Mouse (Mus musculus) MEL-GATA-1-ER (cell line): ENCODE data around the gene Dok5.

Experiments
- DNase-seq: peaks from one replicate; pipeline ENCODE4 v3.0.0-alpha.2; 2012; ENCODE audit warnings: low read depth; ENCODE audit errors: extremely low read depth

Gene Dok5

DNA sequence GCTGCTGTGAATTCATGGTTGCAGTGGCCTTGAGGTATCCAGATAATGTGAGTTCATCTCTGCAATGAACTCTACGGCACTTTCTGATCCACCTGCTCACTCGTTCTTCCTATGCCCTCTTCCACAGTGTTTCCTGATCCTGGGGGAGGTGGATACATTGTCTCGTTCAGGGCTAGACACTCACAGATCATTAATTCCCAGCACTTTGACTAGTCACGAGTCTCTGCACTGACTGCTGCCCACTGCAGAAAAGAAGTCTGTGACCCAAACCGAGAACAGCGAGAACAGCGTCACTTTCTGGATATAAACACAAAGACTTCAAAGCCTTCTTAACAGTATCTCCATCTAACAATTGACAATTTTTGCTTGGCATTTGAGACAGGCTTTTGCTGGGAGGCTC, 125.9 kb downstream of the Dok5 start:
- no peak for DNase-seq

DNA sequence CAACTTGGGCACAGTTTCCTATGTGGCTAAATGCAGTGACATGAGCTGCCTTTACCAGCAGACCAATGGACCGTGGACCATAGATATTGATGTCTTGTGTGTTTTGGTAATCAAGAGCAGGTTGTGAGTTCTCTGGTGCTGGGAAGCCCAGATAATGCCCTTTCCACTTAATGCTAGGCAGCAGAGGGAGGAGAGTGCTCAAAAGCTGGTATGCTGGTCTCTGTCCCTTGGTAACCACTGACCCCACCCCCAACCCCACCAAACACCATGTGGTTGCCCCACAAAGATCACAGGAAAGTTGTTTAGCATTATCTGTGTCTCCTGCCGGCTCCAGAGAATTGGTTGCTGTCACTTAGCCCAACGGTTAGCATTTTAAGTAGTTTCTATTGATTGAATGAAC, 127.0 kb downstream of the Dok5 start:
- no peak for DNase-seq

DNA sequence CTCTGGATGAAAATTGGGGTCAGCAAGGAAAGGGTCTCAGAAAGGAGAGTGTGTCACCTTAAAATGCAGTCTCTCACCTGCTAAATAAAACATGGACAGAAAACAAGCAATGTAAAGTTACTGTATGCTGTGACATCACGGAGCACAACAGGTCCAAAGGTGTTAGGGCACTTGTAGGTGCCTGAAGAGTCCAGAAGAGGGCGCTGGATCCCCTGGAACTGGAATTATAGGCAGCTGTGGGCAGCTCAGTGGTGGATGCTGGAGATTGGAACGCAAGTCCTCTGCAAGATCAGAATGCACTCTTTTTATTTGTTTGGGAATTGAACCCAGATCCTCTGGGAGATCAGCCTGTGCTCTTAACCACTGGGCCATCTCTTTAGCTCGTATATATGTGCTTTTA, 129.0 kb downstream of the Dok5 start:
- no peak for DNase-seq

DNA sequence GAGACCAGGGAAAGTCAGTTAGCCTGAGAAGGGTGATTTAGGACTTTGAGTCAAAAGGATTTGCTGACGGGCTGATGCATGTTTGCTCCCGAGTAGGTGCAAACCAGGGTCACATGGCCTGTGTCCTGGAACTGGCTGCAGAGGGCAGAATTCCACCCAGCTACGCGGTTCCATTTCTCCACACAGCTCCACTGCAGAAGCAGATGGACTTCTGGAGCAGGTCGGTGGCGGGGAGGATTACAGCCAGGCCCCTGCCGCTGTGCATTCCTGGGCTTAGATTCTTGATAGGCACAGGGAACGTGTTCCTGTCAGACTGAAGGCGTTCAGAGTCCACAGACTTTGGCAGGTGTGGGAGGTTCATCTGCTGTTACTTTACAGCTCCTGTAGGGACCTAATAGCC, 131.2 kb downstream of the Dok5 start:
- DNase-seq, result no peak

DNA sequence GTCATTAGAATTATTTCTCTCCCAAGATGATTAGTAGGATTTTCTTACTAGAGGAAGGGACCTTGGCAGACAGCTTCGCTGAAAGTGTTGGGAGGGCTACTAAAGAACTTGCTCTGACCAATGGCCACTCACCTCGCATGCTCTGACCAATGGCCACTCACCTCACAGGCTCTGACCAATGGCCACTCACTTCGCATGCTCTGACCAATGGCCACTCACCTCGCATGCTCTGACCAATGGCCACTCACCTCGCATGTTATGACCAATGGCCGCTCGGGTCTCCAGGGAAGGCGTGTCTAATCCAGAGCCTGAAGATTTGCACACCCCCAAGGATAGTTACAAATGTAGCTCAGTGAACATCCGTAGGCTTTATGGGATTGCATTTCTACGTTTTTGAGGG, 131.6 kb downstream of the Dok5 start:
- DNase-seq, result no peak

DNA sequence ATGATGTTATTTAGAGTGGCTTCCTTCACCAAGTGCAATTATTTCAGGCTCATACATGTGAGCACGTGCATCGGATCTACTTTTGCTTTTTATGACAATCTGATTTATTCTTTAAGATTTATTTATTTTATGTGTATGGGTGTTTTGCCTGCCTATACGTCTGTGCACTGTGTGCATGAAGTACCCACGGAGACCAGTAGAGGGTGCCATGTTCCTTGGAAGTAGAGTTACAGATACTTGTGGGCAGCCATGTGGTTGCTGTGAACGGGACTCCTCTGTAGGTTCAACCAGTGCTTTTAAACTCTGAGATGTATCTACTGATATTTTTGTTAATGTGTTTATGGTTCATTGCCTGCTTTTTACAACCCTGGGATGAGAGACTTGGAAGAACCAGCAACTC, 132.4 kb downstream of the Dok5 start:
- DNase-seq, result no peak

DNA sequence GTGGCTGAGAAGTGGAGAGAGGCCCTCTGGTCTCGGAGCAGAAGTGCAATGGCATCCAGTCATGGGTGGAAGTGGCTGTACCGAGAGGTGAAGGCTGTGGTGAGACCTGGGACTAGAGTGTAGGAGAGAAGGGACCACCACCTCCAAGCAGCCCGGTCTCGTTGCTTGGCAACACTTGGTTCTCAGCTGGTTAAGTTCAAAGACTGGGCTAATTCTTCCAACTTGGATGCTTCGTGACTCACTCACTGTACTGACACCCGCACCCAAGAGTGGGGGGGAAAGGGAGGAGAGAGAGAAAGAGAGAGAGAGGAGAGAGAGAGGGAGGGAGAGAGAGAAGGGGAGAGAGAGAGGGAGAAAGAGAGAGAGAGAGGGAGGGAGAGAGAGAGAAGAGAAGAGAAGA, 133.2 kb downstream of the Dok5 start:
- no peak for DNase-seq

DNA sequence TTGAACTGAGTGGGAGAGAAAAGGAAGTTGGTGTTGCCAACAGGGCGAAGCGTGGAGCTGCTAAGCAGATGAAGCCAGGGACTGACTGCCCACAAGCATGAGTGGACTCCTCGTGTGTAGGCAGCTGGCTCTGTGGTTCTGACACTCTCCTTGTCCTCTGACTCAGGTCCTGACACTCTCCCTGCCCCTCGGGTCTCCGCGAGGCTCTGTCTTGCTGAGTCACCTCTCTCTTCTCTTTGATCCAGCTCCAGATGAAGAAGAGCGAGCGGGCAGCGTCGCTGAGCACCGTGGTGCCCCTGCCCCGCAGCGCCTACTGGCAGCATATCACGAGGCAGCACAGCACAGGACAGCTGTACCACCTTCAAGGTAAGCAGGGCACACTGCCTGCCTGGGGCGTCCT, 139.0 kb downstream of the Dok5 start:
- DNase-seq, result no peak

DNA sequence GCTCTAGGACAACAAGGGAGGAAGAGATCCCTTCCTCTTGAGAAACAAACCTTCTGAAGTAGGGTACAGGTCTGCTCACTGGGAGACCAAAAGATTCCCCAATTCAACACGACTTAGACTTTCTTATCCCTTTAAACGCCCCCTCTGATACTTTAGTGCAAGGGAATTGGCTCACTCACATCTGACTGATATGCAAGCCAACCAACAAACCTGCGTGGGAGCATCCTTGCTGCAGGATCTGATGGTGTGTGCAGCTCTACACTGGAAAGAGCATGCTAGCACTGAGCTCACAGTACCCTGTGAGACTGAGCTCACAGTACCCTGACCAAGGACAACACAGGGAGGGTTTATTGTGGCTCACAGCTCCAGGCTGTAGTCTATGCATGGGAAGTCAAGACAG, 139.9 kb downstream of the Dok5 start:
- DNase-seq, result no peak

DNA sequence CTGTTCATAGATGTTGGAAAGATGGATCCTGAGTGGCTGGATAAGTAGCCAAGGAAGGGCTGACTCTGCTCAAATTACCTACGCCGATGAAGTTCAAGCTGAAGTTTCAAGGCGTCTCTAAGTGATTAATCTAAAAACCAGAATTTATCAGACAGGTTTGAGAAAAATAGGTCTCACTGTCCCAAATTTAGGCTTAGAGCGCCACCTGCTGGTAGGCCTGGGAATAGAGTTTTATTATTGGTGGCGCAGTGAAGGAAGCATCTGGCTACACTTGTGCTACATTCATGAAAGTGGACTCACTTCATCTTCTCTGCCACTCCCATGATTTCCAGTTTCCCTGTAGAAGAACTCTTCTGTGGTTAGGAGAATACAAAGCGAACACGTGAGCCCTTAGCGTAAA, 141.8 kb downstream of the Dok5 start:
- peak; percentile 6 for DNase-seq

DNA sequence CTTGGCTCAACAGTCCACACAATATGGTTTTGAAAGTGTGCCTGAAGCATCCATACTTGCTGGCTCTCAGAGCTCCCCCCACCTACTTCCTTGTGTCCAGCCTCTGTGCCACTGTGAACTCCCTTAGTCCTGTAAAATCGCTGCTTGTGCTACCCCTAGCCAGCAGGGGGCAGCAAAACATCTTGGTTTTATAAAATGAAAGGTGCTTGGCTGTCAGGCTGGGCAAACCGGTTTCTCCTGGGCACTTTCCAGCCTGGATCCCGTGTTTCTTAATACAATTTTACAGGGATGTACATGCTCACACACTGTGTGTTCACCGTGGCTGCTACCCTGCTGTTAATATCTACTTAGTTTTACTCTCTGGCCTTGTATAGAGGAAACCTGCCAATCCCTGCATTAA, 145.9 kb downstream of the Dok5 start:
- DNase-seq, result no peak

DNA sequence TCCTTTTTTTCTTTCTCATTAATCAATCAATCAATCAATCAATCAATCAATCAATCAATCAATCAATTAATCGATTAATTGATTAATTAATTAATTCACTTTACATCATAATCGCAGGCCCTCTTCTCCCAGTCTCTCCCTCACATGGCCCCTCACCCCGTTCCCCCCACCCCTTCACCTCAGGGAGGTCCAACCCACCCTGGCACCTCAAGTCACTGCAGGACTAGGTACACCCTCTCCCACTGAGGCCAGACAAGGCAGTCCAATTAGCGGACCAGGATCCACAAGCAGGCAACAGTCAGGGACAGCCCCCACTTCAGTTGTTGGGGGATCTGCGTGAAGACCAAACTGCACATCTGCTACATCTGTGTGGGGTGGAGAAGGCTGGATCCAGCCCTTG, 146.3 kb downstream of the Dok5 start:
- no peak for DNase-seq

DNA sequence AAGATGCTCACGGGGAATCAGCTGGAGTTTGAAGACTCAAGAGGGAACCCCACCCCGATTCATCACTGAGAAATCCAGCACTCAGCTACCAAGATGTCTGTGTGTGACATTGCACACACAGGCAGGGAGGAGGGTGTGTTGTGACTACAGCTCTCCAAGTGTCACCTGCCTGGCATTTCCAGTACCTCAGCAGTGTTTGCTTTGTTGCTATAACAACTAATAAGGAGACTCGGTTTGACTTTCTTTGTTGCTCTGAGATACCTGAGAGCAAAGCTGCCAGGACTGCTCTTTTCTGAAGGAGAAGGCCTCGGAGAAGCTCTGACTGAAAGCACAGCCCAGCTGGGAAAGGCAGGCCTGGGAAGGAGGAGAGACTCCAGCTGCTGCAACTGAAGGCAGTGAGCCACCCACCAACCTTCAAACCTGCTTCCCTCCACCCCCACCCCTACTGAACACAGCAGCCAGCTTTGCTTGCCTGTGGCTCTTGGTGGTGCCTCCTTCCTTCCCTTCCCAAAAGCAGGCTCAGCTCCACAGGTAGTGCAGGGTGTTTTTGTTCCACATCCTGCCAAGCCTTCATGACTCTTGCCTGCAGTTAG, 152.7 kb downstream of the Dok5 start:
- DNase-seq, result no peak

DNA sequence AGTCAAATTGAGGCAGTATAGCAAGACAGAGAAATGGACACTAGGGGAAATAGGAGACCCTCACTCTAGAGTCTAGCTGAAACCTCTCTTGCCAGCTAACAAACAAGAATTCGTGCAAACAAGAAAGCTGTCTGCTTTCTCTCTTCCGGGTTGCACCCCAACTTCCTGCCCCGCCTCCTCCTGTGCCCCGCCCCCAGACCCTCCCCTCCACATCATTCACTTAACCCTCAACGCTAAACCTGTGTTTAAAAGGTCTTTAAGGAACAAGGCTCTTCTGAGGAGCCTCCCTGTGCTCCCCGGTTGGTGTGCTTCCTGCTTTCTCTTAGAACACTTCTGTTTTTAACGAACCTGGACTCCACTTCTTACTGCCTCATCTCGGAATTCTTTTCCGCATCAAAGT, 156.4 kb downstream of the Dok5 start:
- no peak for DNase-seq

DNA sequence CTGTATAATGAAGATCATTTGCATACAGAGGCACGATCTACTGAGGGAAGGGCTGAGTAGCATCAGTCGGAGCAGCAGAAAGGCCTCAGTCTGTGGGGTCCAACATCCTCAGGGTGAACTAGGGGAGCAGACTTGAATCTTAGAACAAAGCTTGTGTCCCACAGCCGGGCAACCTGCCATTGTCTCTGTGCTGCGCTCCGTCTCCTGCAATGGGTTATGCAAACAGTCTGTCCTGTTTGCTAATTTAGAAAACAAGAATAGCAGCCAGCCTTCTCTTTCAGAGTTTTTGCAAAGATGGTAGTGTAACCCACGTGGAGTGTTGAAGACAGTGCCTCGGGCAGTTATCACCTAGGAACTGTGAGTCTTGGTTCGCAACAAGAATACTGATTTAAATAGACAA, 163.5 kb downstream of the Dok5 start:
- no peak for DNase-seq

DNA sequence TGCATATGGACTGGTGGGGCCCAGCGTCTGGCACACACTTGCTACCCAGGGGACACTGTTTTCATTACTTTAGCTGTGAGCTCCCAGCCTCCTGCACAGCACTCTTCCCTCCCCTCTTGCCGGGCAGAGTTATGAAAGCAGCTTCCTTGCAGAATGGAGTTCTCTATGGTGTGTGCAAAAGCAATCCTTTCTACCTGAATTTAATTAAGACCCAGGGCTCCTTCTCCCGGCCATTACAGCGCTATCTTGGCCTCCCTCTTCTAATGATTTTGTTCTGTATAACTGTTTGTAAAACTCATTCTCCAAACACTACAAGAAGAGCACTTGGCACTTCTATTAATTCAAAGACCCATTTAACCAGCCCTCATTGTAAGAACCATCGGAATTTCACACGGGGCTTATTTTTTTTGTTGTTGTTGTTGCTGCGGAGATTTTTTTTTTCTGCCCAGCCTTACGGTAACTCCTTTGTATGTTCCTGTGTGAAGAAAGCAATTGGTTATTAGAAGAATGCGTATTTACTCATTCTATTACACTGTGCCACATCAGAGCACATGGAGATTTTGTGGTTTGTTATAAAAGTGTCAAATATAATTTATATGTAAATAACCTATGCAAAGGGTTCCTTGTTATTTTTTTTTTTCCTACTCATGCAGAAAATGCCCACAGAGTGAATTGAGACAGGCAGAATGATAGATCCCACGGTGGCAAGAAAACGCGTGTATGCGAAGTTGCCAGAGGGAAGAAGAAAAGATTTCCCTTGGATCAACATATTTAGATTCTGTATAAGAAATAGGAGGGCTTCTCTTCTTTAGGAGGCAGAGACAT, 170.8 kb downstream of the Dok5 start:
- DNase-seq, result no peak

DNA sequence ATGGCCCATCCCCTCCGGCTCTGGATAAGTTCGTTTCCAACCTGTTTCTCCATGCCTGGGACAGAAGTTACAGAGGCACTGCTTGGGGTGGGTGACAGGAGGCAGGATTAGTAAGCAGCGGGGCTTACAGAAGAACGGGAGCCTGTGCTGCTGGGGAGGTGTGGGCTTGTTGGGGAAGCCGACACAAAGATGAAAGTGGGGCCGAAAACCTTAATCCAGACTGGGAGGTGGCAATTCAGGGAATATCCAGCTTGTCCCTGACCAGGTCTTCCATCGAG, 171.4 kb downstream of the Dok5 start:
- no peak for DNase-seq

DNA sequence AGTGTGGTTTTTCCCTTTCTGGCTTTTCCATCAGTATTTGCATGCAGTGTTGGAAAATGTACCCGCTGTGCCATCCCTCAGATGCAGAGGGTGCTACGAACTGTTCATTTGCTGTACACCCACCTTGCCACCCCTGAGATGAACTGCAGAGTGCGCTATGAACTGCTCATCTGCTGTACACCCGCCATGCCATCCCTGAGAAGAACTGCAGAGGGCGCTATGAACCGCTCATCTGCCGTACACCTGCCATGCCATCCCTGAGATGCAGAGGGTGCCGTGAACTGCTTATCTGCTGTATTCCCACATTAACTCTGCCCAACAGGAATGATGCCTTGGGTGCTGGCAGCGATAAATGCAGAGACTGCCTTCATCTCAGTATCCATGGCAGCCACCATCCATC, 171.8 kb downstream of the Dok5 start:
- DNase-seq, result no peak

DNA sequence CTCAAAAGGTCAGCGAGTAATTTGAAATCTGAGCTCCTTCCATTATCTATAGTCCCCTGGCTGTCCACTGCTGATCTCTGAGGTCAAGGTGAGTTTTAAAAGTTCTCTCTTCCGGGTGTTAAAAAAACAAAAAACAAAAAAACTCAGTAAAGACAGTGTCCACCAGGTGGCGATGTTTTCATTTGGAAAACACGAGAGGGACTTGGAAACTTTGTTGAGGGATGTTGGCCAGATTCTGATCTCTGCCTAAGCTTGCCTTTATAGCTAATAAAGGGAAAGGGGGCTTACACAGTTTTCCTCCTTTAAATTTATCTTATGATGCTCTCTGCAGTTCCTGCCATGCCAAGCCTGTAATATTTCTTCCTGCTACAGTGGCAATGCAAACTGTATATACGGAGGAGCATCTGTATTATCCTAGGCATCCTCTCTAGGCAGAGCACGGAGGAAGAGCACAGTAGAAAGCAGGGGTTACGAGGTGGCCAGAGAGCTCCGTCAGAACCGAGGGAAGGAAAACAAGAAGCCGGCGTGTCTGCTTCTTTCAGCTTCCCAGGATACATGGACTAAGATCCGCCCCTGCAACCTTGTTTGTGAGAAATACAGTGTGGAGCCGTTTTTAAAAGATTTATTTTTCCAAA, 181.1 kb downstream of the Dok5 start:
- DNase-seq, result no peak

DNA sequence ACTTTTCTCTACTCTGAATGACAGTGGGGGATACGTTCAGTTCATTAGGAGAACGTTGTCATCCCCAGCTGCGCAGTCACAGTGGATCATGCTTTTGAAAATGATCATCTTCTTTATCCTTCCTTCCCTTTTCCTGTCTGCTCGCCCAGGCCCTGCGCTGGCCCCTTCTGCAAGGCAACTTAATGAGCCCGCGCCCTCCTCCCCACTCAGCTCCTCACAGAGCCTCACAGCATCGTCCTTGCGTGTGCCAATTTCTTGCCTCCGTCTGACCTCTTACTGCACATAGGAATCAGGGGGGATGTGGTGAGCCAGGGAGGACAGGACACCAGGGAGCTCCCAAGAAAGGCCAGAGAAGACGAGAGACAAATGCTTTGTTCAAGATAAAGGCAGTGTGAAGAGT, 182.3 kb downstream of the Dok5 start:
- no peak for DNase-seq

DNA sequence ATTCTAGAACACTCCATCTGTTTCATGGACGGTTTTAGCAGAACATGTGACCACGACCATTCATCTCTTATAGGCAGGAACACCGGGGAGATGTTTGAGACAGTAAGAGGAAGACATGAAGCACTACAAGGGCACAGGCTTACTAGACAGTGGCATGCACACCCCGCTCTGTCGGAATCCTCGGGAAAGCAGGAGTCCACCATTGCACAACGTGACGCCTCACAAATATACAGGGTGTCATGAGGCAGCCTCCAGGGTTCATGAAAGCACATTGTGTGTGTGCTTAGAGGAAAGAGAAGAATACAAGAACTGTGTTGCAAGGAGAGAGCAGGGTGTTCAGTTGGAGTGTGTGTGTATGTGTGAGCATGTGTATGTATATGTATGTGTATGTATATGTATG, 184.0 kb downstream of the Dok5 start:
- DNase-seq, result no peak

DNA sequence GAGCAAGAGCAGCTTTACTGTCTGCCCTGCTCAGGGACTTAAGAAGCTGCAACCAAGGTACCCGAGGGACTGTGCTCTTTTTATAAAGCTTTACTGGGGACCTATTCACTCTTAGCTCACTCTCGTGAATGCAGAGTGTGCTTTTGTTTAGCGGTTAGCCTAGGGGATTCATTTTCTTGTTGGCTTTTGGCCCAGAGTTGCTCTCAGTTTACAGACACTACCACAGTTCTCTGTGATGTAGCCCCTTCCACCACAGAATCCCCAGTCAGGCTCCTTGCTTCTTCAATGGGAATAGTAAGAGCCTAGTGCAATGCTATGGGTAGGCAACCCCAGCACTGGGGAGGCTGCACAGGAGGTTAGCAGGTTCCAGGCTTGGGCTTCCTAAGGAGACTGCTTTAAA, 190.7 kb downstream of the Dok5 start:
- no peak for DNase-seq

DNA sequence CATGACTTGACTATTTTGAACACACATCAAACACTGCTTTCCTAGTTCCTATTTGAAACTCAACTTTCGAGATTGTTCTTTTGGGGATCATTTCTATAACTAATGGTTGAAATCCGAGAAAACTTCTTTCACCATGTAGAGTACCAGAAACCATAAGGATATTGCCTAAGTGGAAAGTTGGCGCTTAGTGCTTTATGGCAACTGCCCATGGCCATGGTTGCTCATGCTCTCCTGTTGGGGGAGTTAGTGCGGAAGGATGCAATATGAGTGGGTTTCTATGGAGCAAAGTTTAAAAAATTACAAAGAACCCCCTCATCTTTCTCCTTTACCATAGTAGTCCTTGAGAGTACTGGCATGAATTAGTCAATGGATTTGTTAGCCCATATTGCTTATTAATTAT, 192.5 kb downstream of the Dok5 start:
- DNase-seq, result no peak
